Mouse (Mus musculus) neural tube, embryonic 14.5 days (tissue): ENCODE data around the gene Fam163a. TPM values are rescaled to one million over a fixed set of nuclear protein-coding genes. Genes with fewer than 3 reads are reported as not detected.

Experiments used
- ATAC-seq: fragments of 200-750 bp; cut with Nextera tagmentation; 2 replicates; pipeline ENCODE4 v1.8.0; 2017; ENCODE audit warnings: low read depth, mild to moderate bottlenecking, moderate TSS enrichment, moderate library complexity
- H3K27ac ChIP-seq: fragments of 300-500 bp; sonication (generic); 2 replicates; pipeline ENCODE4 v1.5.1; 2014; ENCODE audit warnings: low read depth, mild to moderate bottlenecking, control low read depth, low read length, moderate library complexity, mixed read lengths
- H3K27me3 ChIP-seq: fragments of 300-500 bp; sonication (generic); 2 replicates; pipeline ENCODE4 v1.6.1; 2014; ENCODE audit warnings: low read length; ENCODE audit not compliant: control insufficient read depth, insufficient read depth
- H3K36me3 ChIP-seq: fragments of 300-500 bp; sonication (generic); 2 replicates; pipeline ENCODE4 v1.6.1; 2014; ENCODE audit warnings: low read length, mixed read lengths; ENCODE audit not compliant: control insufficient read depth, insufficient read depth
- H3K4me1 ChIP-seq: fragments of 300-500 bp; sonication (generic); 2 replicates; pipeline ENCODE4 v1.6.1; 2014; ENCODE audit warnings: low read length; ENCODE audit not compliant: control insufficient read depth, insufficient read depth
- H3K4me2 ChIP-seq: fragments of 300-500 bp; sonication (generic); 2 replicates; pipeline ENCODE4 v1.6.1; 2014; ENCODE audit warnings: mild to moderate bottlenecking, low read depth, low read length, control low read depth
- H3K4me3 ChIP-seq: fragments of 300-500 bp; sonication (generic); 2 replicates; pipeline ENCODE4 v1.5.1; 2014; ENCODE audit warnings: low read depth, low read length, control low read depth, mixed read lengths
- H3K9ac ChIP-seq: fragments of 300-500 bp; sonication (generic); replicated peaks from 2 replicates; pipeline ENCODE4 v1.6.1; 2014; ENCODE audit warnings: low read depth, mild to moderate bottlenecking, control low read depth, low read length, mixed read lengths
- H3K9me3 ChIP-seq: fragments of 300-500 bp; sonication (generic); 2 replicates; pipeline ENCODE4 v1.6.1; 2016; ENCODE audit warnings: low read length; ENCODE audit not compliant: control insufficient read depth
- WGBS: fragments of 180-500 bp; shearing (Covaris S2); extraction: QIAGEN DNeasy Blood & Tissue Kit; methylation state at CpG from one replicate; pipeline ENCODE4 v1.1.7; 2014; 5-methylcytosine and 5-hydroxymethylcytosine counted together
- polyA plus RNA-seq: library from polyadenylated mRNA; unstranded; fragments of >200 nt; fragmentation: Nextera tagmentation; extraction: Ambion mirVana; gene quantifications from 2 replicates; pipeline ENCODE4 v1.2.1, GENCODE M21; 2014

Gene Fam163a
- polyA plus RNA-seq, 1 experiment from 2014 or later, result 5.0 TPM

DNA sequence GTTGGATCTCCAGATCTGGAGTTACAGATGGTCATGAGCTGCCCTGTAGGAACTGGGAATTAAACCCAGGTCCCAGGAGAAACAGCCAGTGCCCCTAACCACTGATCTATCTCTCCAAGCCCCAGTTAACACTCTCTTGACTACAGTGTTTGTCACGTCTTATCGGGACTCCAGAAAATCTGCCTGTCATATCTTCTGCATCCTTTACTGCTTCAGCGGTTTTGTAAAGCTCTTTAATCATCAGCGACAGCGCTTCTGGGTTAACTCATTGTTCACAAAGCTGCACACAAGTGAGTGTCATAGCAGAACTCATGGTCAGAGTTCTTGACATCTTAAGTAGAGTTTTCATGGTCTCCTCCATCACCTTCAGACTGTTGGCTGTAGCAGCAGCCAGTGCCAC lies 22.1 kb upstream of the Fam163a start:
- Histone ChIP-seq H3K4me2 (no peak overlapping the region), H3K9ac (no peak overlapping the region), H3K4me1 (peaks cover 11% of the 10 kb centered on the region; the same call in 1 of the 2 replicates), H3K9me3 (no peaks in the 10 kb centered on the region), H3K36me3 (no peaks in the 10 kb centered on the region), H3K27ac (no peak overlapping the region), H3K4me3 (no peak overlapping the region), H3K27me3 (no peaks in the 10 kb centered on the region)
- ATAC-seq, result no peak
- 74% methylated on average over 5 of the region's 5 CpGs for WGBS

DNA sequence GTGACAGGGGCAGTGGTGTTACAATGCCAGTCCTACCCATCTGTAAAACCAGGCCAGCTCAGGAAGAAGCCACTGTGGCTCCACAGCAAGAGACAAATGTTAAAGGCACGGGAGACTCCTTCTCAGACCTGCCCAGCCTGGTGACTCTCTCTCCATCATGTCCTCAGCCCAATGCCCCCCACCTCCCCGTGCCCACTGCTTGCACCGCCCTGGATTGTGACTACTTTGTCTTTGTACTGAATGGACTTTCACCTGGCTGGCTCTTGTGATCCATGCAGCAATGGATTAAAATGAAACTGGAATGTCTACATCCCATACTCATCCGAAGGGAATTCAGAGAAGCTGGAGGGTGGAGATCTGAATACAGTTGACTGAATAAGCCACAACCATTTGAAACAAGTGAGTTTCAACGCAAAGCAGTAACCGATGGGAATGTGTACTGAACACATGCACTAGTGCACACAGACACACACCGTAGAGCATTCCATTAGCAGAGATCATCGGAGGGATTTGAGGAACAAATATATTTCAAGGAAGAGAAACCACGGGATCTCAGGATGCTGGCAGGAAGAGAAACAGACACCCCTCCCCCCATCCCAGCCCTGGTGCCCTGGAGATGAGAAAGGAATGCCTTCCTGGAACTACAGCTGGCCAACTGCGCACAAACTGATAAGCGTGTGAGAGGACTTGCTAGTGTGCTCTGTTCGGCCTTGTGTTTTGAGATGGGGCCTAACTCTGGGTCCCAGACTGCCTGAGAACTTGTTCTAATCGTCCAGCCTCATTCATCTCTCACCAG lies 17.6 kb upstream of the Fam163a start:
- Histone ChIP-seq H3K4me1 (peaks cover 3% of the 10 kb centered on the region; the same call in 1 of the 2 replicates), H3K9me3 (no peaks in the 10 kb centered on the region), H3K4me2 (no peak overlapping the region), H3K36me3 (no peaks in the 10 kb centered on the region), H3K27me3 (no peaks in the 10 kb centered on the region), H3K9ac (no peak overlapping the region), H3K27ac (no peak overlapping the region), H3K4me3 (no peak overlapping the region)
- WGBS, result 54% methylated on average over 13 of the region's 13 CpGs
- ATAC-seq, result no peak

DNA sequence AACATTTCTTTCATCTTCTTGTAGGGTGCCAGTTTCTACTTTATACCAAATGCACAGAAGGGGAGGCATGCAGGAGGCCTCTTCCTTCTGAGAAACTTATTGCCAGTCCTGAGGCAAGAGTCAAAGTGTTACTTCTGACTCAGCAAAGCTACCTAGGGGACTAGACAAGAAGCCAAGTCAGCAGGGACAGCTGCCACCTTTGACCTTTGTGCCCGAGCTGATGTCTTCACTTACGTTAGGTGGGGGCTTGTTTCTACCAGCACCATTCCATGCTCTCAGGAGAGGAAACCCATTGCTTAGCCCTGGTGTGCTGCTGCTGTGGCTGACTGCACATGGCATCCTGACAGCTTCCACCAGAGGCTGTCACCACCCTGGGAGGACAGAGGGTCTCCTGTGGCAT lies 16.5 kb upstream of the Fam163a start:
- no peaks in the 10 kb centered on the region for H3K27me3 ChIP-seq
- no peak overlapping the region for H3K4me2 ChIP-seq
- H3K4me1 ChIP-seq, result peaks cover 3% of the 10 kb centered on the region; the same call in 1 of the 2 replicates
- WGBS, result 40% methylated on average over 2 of the region's 2 CpGs
- no peaks in the 10 kb centered on the region for H3K9me3 ChIP-seq
- ATAC-seq, result no peak
- no peak overlapping the region for H3K27ac ChIP-seq
- no peak overlapping the region for H3K4me3 ChIP-seq
- H3K9ac ChIP-seq, result no peak overlapping the region
- H3K36me3 ChIP-seq, result no peaks in the 10 kb centered on the region

DNA sequence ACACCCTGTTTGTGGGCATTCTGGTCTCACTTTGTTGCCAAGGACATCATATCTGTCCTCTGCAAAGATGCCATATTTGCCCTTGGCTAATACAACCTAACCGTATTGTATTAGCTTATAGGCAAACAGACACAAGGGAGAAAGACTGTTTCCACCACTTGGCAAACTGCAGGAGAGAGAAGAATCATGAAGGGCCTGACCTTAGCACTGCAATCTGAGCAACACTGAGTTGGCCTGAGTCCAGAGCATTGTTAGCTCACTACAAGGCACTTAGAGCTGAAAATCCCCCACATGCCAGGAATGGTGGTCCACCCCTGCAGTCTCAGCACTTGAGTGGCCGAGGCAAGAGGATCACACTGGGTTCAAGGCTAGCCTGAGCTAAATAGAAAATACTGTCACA lies 13.7 kb upstream of the Fam163a start:
- no peaks in the 10 kb centered on the region for H3K27me3 ChIP-seq
- H3K4me1 ChIP-seq, result peaks cover 3% of the 10 kb centered on the region; the same call in 1 of the 2 replicates
- ATAC-seq, result no peak
- WGBS, result 87% methylated on average over 2 of the region's 2 CpGs
- H3K27ac ChIP-seq, result no peak overlapping the region
- H3K4me3 ChIP-seq, result no peak overlapping the region
- H3K36me3 ChIP-seq, result no peaks in the 10 kb centered on the region
- no peak overlapping the region for H3K9ac ChIP-seq
- H3K4me2 ChIP-seq, result no peak overlapping the region
- H3K9me3 ChIP-seq, result no peaks in the 10 kb centered on the region

DNA sequence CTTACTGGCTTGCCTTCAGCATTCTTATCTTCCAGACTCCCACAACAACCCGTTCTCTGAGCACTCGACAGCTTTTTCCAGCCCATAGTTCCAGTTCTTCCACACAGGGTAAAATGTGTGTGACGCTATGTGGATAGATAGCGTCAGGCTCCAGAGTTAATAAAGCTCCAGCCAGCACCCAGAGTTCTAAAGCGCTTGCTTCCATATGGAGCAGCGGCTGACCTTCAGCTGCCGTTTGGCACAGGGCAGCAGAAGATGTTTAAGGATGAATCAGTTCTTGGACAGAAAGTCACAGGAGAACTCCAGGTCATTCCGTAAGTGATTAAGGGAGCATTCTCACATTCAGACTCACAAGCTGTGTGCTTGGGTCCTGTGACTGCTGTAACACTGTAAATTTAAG lies 13.1 kb upstream of the Fam163a start:
- Histone ChIP-seq H3K9me3 (no peaks in the 10 kb centered on the region), H3K4me2 (no peak overlapping the region), H3K27me3 (no peaks in the 10 kb centered on the region), H3K9ac (no peak overlapping the region), H3K4me1 (peaks cover 3% of the 10 kb centered on the region; the same call in 1 of the 2 replicates), H3K4me3 (no peak overlapping the region), H3K27ac (no peak overlapping the region), H3K36me3 (no peaks in the 10 kb centered on the region)
- 75% methylated on average over 8 of the region's 8 CpGs for WGBS
- no peak for ATAC-seq

DNA sequence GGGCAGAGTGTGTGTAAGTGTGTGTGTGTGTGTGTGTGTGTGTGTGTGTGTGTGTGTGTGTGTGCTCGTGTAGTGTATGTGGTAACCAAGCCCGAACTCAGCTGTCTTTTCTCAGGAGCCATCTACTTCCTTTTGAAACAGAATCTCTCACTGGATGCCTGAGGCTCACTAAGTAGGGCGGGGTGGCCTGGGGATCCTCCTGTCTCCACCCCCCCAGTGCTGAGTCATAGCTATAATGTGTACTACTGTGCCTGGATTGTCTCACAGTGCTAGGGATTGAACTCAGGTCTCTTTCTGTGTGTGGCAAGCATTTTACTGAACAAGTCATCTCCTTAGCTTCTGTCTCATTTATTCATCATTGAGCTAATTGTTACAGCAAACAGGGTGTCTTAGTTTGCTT lies 12.6 kb upstream of the Fam163a start:
- H3K4me2 ChIP-seq, result no peak overlapping the region
- H3K27me3 ChIP-seq, result no peaks in the 10 kb centered on the region
- H3K36me3 ChIP-seq, result no peaks in the 10 kb centered on the region
- H3K27ac ChIP-seq, result no peak overlapping the region
- H3K4me1 ChIP-seq, result no peaks in the 10 kb centered on the region
- no peaks in the 10 kb centered on the region for H3K9me3 ChIP-seq
- H3K9ac ChIP-seq, result no peak overlapping the region
- no peak overlapping the region for H3K4me3 ChIP-seq
- WGBS, result 46% methylated on average over 3 of the region's 3 CpGs
- peak; percentile 56; the same call in 1 of the 2 replicates for ATAC-seq

DNA sequence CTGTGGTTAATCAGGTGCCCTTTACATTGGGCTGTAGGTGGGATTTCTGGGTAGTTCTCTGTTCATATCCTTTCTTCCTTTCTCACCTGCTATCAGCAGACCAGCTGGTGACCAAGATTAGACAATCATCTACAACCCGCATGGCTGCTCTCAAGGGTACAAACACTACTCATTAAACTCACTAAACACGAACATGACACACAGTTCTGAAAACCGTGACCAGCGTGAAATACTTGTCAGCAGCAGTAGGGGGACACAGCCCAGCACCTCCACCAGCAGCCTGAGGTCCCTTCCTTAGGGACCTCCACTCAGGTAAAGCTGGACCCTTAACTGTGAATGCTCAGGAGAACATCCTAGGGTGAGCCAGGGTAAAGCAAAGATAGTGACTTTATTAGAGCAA lies 11.4 kb upstream of the Fam163a start:
- no peaks in the 10 kb centered on the region for H3K4me1 ChIP-seq
- ATAC-seq, result 0 out of 2 replicates have a peak, but pooled peaks have one; percentile 31
- 62% methylated on average over 4 of the region's 4 CpGs for WGBS
- H3K9me3 ChIP-seq, result no peaks in the 10 kb centered on the region
- H3K27ac ChIP-seq, result no peak overlapping the region
- no peaks in the 10 kb centered on the region for H3K36me3 ChIP-seq
- no peaks in the 10 kb centered on the region for H3K27me3 ChIP-seq
- H3K4me2 ChIP-seq, result no peak overlapping the region
- H3K9ac ChIP-seq, result no peak overlapping the region
- no peak overlapping the region for H3K4me3 ChIP-seq

DNA sequence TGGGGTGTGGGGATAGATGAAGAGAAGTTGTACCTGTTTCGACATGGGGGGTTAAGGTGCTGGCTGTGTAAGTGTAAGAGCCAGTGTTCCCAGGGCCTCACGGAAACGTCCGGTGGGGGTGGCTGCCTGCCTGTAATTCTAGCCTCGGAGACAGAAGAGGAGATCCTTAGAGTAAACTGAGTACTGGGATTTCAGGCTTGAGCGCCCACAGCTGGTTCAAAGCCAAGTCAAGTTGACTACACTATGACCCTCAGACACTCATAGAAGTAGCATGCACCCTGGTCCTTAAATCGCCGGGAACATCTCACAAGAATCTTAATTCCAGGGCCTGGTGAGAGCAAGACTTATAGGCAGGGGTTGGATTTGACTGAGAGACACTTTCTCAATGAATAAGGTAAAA lies 9.8 kb upstream of the Fam163a start:
- Histone ChIP-seq H3K9me3 (no peaks in the 10 kb centered on the region), H3K4me2 (no peak overlapping the region), H3K9ac (no peak overlapping the region), H3K27ac (no peak overlapping the region), H3K36me3 (no peaks in the 10 kb centered on the region), H3K4me1 (no peaks in the 10 kb centered on the region), H3K4me3 (no peak overlapping the region), H3K27me3 (no peaks in the 10 kb centered on the region)
- 87% methylated on average over 8 of the region's 8 CpGs for WGBS
- ATAC-seq, result no peak

DNA sequence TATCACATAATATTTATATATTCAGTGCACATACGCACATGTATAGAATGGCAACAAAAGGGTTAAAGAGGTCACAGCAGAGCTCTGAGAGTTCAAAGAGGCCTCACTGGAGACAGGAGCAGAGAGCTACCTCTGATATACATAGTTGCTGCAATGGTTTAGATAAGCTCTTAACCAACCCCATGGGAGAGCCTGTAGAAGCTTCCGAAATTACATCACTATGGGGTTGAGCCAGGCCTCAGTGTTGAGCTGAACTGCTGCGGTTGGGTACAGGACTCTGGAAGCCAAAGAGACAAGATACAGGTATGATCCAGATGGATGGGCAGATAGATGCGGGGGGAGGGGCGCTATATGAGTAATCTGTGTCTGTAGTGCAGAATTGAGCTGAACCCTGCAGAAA lies 8.1 kb upstream of the Fam163a start:
- 91% methylated on average over 5 of the region's 5 CpGs for WGBS
- H3K27me3 ChIP-seq, result no peaks in the 10 kb centered on the region
- no peak for ATAC-seq

More for the DNA sequence above, 8.1 kb upstream of the Fam163a start:
- H3K9me3 ChIP-seq, result no peaks in the 10 kb centered on the region
- no peak overlapping the region for H3K4me2 ChIP-seq
- no peaks in the 10 kb centered on the region for H3K36me3 ChIP-seq
- no peak overlapping the region for H3K9ac ChIP-seq
- H3K4me3 ChIP-seq, result no peak overlapping the region
- H3K27ac ChIP-seq, result no peak overlapping the region
- H3K4me1 ChIP-seq, result no peaks in the 10 kb centered on the region
